Mouse (Mus musculus) frontal cortex, adult (tissue): ENCODE data around the gene Gm10518.
A peak's percentile ranks its signal among the peaks of the same experiment; 100 is the strongest.

Source experiments
- ATAC-seq: cut with Nextera tagmentation; 2 replicates; pipeline ENCODE4 v1.9.2; 2017; ENCODE audit warnings: mild to moderate bottlenecking, moderate library complexity, mixed read lengths; ENCODE audit not compliant: low TSS enrichment

Gene Gm10518

DNA sequence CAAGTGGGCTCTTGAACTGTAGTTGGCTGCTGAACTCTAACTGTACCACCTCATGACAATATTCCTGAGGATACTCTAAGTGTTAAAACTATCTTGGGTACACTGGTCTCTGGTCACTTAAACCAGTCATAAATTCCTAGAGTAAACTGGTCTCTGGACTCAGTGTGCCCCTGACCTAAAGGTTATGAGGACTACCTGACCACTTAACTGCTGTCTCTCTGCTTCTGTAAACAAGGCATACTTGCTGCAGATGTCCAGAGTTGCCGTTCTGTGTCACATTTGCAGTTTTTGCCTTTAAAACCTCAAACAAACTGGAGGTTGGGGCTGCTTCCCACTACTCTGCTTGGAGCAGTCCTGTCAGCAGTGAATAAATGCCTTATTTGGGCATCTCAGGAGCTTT is 30.4 kb downstream of the Gm10518 start:
- no peak for ATAC-seq

DNA sequence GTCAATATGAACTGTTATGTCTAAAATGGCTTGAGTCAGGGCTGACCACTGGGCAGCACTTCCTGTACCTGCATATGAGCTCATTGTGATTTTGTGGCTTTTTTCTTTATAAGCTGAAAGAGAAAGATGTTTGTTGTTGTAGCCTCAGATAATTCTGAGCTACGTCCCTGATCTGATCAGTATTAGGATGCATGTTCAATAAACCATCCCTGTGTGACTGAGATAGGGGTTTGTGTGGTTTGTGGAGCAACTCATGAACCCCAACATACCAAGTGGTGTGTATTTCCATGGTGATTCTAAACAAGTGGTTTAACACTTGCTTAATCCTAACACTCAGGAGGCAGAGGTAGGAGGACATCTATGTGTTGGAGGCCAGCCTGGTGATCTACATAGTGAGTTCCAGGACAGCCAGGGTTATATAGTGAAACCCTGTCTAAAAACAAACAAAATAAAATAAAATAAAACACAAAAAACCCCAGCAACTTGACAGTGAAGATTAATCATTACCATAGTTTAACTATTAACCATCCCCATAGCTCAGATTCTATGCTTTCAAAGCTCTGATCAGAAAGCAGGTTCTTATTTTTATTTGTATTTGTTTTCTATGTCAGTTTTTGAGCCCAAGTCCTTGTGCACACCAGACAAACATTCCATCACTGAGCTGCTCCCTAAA is 32.7 kb downstream of the Gm10518 start:
- ATAC-seq, result no peak

DNA sequence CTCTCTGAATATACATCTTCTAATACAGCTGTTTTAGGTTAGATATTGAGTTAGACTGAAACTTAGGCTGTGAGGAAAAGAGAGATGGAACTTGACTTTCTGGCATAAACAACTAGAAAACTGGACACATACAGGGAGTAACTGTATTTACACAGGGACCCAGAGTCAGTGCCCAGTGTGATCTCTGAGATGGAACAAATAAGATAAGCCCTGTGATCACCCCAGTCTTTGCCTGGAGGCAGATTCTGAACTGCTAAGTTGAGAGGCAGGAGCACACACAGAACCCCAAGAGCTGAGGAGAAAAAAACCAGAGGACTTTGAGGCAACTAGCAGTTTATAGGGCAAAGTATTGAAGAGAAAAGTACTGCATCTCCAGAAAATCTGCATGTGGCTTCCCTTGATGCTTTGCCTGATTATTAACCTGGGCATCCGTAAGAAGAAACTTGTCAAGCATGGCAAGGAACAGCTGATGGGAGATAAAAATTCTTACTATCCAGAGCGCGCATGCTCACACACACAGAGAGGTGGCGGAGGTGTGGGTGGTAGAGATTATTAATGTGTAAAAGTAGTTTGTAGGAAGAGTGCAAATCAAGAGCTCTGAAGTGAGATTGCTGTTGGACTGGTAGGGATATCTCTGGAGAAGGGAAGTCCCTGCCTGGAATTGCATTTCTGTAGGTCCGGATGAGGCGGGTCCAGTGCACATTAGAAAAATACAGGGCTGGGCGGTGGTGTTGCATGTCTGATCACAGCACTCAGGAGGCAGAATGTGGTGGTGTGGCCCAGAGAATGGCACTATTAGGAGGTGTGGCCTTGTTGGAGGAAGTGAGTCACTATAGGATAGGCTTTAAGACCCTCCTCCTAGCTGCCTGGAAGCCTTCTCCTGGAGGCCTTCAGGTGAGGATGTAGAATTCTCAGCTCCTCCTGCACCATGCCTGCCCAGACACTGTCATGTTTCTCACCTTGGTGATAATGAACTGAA is 33.5 kb downstream of the Gm10518 start:
- ATAC-seq, result no peak

DNA sequence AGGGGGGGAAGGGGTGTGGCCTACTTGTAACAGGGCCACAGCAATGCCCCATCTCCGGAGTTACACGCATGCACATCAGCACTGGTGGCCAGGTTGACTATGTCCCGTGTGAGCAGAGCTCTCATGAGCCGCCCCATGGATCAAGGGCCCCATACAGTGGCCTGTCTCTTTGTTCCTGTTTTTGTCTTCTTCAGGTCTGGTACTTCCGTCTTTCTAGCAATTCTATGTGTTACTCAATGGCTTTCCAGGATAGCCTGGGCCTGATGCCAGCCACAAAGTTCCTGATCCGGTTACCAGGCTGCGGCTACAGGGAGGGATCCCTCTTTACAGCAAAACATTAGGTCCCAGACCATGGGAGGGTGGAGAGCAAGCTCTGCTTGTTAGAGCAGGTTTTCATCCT is 39.4 kb downstream of the Gm10518 start:
- ATAC-seq, result no peak

DNA sequence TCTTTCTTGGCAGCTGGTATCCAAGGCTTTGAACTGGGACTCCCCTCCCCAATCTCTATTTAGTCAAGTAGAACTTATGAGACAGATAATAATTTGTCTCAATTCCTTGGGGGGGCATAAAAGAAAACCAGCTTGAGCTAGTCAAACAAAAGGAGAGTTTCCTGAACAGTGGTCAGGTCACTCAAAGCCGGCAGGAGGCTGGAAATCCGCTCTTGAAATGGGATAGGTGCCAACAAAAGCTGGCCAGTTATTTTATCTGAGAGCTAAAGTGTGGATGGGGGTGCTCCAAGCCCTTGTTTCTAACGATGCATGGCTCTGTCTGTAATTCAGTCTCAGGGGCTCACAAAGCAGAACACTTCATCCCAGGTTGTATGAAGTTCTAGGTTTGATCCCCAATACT is 40.8 kb downstream of the Gm10518 start:
- ATAC-seq, result no peak

DNA sequence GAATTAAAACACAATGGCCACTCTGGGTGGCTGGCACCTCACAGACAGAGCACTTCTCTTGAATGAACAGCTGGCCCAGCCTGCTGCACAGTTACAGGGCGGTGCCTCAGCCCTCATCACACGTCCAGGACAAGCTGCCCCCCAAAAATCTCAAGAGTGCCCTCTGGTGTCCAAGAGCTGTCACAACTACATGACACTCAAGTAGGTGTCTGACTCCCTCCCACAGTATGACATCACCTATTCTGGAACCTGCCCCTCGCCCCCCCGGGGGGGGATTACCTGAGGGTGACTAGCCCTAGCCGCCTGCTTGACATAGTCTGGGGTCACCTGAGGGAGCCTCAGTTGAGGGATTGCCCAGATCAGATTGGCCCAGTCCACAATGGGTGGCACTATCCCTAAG is 41.7 kb downstream of the Gm10518 start:
- ATAC-seq, result peak; percentile 72

DNA sequence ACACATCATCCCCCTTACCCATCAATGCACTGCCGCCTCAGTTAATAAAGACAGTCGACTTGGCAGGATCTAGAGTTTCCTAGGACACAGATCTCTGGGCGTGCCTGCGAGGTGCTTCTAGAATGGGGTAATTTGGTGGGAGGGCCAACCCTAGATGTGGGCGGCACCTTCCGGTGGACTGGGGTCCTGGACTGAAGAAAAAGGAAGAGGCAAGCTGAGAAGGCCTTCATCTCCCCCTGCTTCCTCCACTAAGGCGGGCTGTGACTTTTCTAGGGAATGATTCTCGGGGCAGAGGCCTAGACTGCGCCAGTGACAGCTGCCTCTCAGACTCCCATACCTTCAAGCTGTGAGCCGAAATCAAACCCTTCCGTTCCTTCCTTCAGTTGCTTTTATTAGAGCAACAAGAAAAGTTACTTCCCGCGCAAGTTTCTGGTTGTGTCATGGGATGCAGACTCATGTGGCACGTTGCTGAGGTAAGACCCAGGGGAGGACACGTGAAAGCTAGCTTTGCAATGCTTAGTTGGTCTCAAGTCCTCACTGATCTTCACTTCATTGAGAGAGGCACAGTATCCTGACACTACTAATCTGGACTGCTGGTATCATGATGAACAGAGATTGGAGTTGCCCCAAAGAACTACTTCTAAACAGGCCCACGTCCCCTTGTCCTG is 42.8 kb downstream of the Gm10518 start:
- ATAC-seq, result no peak

DNA sequence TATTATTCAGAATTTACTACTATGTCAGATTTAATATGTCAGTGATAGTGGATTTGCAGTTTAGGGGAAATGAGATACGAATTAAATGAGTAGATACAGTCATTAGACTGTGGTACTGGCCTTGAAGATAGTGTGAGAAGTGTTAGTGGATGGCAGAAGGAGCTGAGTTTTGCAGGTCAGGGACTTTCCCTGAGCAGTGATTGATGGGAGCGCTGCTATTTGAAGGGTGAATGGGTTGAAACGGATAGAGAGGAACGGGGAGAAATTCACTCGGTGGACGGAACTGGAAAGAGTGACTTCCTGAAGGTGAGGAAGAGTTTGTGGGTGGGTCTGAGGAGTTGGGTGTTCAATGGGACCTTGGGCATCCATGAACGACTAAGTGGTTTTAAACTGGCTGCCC is 44.0 kb downstream of the Gm10518 start:
- no peak for ATAC-seq

DNA sequence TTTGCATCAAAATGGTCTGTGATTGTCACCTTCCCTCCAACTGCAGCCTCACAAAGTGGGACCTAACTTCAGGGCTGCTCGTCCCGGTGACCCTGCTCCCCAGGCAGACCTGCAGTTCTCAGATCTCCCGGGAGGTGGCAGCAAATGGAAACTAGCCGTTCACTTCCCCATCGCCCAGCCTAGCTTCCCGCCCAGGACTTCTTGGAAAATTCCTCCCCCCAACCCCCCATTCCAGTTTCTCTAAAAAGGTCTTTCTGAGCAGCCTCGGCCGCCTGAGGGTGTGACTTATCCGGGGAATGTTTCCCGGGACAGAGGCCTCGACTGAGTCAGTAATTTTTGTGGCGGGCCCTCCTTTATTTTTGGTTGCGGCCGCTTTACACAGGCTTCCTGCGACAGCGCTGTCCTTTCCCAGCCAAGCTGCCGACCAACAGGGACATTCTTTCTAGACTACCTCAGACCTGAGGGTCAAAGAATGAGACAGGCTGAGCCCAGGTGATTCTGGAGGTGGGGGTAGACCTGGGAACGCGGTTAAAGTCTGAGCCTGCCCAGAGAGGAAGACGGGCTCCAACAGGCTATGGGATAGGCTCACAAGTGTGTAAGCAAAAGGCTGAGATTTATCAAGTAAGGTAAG is 44.7 kb downstream of the Gm10518 start:
- peak; percentile 64 for ATAC-seq

DNA sequence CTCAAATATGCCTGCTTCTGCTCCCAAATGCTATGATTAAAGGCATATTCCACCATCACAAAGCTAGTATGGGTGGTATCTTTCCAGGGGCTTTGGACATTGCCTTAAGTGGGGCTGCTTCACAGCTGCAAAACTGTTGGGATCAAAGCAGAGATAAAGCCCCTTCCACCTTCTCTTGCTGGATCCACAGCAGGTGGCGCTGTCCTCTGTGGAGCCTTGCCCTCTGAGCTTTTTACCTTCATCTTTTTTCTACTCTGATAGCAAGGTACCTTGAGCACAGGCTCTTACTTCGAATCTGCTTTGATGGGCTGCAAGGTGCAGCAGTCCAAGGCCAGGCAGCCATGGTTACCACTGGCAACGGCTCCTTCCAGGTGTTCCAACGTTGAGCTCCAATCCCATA is 50.2 kb downstream of the Gm10518 start:
- peak; percentile 69 for ATAC-seq
